Mouse (Mus musculus) adrenal gland, postnatal 4 days (tissue): ENCODE data around the gene Lhx2. TPM values are rescaled to one million over a fixed set of nuclear protein-coding genes. Genes with fewer than 3 reads are reported as not detected.

ENCODE experiments used
- DNase-seq, 2 experiments: peaks; one replicate each; pipeline ENCODE4 v3.0.0; 2021 to 2022; ENCODE audit warnings: low spot score in 2 of 2, mixed read lengths in 2 of 2
- long read RNA-seq, 2 experiments: library from polyadenylated mRNA; stranded (forward); transcript quantifications; one replicate each; pipeline ENCODE4 v2.0.0; 2021
- total RNA-seq, 2 experiments: library from RNA; stranded (reverse); gene quantifications; 2 replicates each; pipeline ENCODE4 v1.2.3; 2021

The Lhx2 gene
- 1 to 10 TPM in 1 of 2 experiments, under 1 TPM in 1; 0.39 to 1.2 TPM for total RNA-seq
- long read RNA-seq, experiment 1, partial matches to known transcripts = 0 of 2 reads
- long read RNA-seq, experiment 1, other reads (novel, unspliced or antisense) = 0 of 2 reads
- long read RNA-seq, experiment 2 = 0 reads

GRCm38 (mm10) chr2:38338990-38339909 is at the start of gene Lhx2:
Gene Lhx2, plus strand, starts transcription at chr2:38339281.
- no peak for DNase-seq

GRCm38 (mm10) chr2:38291526-38291925 is 47.6 kb upstream of the Lhx2 start:
- DNase-seq = no peak

- DNase-seq = no peak
These were observed 43.1 kb upstream of the Lhx2 start for GRCm38 (mm10) chr2:38295939-38296338.

- DNase-seq = no peak
These were observed 38.1 kb upstream of the Lhx2 start for GRCm38 (mm10) chr2:38300941-38301340.

GRCm38 (mm10) chr2:38305152-38305551 is 33.9 kb upstream of the Lhx2 start:
- no peak for DNase-seq

- DNase-seq = no peak
These were observed 26.2 kb upstream of the Lhx2 start for GRCm38 (mm10) chr2:38312921-38313320.

- DNase-seq = no peak
These were observed 25.7 kb upstream of the Lhx2 start for GRCm38 (mm10) chr2:38313399-38313798.

GRCm38 (mm10) chr2:38319086-38319485 is 20.0 kb upstream of the Lhx2 start:
- DNase-seq = no peak

- no peak for DNase-seq
These were observed 18.2 kb upstream of the Lhx2 start for GRCm38 (mm10) chr2:38320911-38321310.

GRCm38 (mm10) chr2:38323380-38323779 is 15.7 kb upstream of the Lhx2 start:
- DNase-seq = no peak

- DNase-seq = no peak
These were observed 12.4 kb upstream of the Lhx2 start for GRCm38 (mm10) chr2:38326671-38327070.

GRCm38 (mm10) chr2:38333586-38334119 is 5.4 kb upstream of the Lhx2 start:
- DNase-seq = no peak

GRCm38 (mm10) chr2:38336606-38337005 is 2.5 kb upstream of the Lhx2 start:
- DNase-seq = no peak

- DNase-seq = no peak
These were observed 1.9 kb upstream of the Lhx2 start for GRCm38 (mm10) chr2:38337091-38337640.

GRCm38 (mm10) chr2:38337681-38338080 is 1.4 kb upstream of the Lhx2 start:
- DNase-seq = no peak

- DNase-seq = no peak
These were observed 641 bp upstream of the Lhx2 start for GRCm38 (mm10) chr2:38338348-38338932.

GRCm38 (mm10) chr2:38339910-38340625 is 987 bp downstream of the Lhx2 start:
- DNase-seq = no peak

GRCm38 (mm10) chr2:38340626-38341200 is 1.6 kb downstream of the Lhx2 start:
- DNase-seq = no peak

- DNase-seq = no peak
These were observed 4.5 kb downstream of the Lhx2 start for GRCm38 (mm10) chr2:38343573-38343972.

- no peak for DNase-seq
These were observed 5.6 kb downstream of the Lhx2 start for GRCm38 (mm10) chr2:38344727-38345126.

GRCm38 (mm10) chr2:38346417-38346816 is 7.3 kb downstream of the Lhx2 start:
- DNase-seq = no peak
